Mouse (Mus musculus): ENCODE data around the gene Krtcap2. TPM values are rescaled to one million over a fixed set of nuclear protein-coding genes. Genes with fewer than 3 reads are reported as not detected.
"Not testable (repeated sequence)": the region's sequence is repeated elsewhere in the genome, so short reads cannot be mapped to it uniquely, and the experiment has no call there.

Krtcap2 gene
- total RNA-seq (2021): 10 to 100 TPM; 74.0 to 85.6 TPM
- long read RNA-seq, experiment 1, transcript Krtcap2-201 (5 exons, 1,172 nt): major isoform, 30 of 35 reads
- long read RNA-seq, experiment 1, partial matches to known transcripts: 0 of 35 reads
- long read RNA-seq, experiment 1, other reads (novel, unspliced or antisense): 5 of 35 reads
- long read RNA-seq, experiment 2, transcript Krtcap2-201 (5 exons, 1,172 nt): major isoform, 57 of 65 reads
- long read RNA-seq, experiment 2, partial matches to known transcripts: 2 of 65 reads
- long read RNA-seq, experiment 2, other reads (novel, unspliced or antisense): 6 of 65 reads

DNA sequence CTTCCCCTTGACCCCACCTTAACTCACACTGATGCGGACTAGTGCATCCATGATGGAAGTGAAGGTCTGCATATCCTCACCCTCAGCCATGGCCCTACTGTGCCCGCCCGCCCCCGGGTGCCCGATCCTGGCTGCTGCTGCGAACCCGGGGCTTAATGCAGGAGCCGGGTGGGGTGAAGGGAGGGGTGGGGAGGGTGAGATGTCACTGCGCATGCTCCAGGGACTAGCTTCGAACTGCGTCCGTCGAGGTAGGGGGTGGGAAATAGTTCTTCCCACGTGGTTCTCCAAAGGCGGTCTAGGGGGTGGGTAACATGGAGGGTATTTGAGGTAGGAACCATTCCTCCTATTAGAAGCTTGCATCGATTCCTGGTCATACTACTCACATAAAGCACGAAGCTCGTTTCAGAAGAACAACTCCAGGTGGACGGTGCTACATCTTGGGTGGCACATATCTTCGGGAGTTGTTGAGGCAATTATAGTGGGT lies at the start of gene Krtcap2:
TSS of gene Krtcap2 (plus strand) at position 279 of the 484 bp plus-strand sequence.
- intact Hi-C loops (cut with DNase I; ENCODE audit: low total_unique reads): loop anchor here (5.0 kb wide), 1 partner anchor 57 kb away; no protein-coding TSS in a partner anchor
- no peak for DNase-seq

DNA sequence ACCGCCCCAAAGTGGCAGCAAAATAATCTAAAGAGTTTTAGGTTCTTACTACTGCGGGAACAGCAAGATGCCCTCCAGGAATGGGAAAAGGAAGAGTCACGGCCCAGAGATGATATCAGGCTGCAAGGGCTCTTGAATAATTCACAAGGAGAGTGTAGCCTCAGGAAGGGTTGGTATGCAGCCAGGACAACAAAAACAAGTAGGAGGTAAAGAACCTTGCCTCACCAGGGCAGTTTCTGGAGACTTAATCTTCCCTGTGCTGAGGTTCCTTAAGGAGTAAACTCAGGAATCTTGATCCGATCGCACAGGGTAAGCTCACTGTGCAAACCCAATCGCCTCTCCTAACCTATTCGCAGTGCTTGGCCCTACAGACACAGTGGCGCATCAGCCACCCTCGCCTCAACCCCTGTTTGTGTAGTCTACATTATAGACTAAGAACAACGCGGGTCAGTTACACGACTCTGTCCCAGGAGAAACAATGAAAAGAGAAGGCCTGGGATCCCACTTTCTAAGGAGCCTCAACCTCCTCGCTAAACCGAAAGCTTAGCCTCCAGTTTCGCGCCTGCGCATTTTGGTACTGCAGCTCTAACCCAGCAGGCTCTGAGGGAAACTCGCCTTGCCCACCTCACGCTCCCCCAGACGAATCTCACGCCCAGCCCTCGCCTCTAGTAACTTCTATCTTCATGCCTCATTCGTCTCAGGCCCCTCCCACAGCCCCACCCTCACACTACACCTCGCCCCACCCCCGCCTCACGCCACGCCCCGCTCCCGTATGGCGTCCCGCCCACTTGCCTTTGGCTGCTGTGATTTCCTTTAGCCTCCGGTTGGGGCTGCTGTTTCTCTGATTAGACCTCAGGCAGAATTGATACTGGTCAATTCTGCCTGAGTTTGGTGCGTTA lies 49.5 kb upstream of the Krtcap2 start:
- intact Hi-C loops (cut with DNase I; ENCODE audit: low total_unique reads): no loop called here
- peak; percentile 92 for DNase-seq

DNA sequence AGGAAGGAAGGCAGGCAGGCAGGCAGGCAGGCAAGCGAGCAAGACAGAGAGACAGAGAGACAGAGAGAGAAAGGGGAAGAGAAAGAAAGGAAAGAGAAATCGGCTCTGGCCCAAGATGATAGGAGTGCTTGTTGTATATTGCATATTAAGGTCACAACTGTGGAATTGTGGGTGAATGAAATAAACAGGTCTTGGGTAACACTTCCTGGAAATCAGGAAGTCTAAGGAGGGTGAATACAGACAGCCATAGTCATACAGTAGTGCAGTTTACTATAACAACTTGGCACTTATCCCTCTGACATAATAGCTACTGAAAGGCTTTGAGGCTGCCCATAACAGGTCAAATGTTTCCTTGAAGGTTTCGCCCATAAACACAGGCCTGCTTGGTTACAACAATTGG lies 45.9 kb upstream of the Krtcap2 start:
- no peak for DNase-seq
- intact Hi-C loops (cut with DNase I; ENCODE audit: low total_unique reads): no loop called here

DNA sequence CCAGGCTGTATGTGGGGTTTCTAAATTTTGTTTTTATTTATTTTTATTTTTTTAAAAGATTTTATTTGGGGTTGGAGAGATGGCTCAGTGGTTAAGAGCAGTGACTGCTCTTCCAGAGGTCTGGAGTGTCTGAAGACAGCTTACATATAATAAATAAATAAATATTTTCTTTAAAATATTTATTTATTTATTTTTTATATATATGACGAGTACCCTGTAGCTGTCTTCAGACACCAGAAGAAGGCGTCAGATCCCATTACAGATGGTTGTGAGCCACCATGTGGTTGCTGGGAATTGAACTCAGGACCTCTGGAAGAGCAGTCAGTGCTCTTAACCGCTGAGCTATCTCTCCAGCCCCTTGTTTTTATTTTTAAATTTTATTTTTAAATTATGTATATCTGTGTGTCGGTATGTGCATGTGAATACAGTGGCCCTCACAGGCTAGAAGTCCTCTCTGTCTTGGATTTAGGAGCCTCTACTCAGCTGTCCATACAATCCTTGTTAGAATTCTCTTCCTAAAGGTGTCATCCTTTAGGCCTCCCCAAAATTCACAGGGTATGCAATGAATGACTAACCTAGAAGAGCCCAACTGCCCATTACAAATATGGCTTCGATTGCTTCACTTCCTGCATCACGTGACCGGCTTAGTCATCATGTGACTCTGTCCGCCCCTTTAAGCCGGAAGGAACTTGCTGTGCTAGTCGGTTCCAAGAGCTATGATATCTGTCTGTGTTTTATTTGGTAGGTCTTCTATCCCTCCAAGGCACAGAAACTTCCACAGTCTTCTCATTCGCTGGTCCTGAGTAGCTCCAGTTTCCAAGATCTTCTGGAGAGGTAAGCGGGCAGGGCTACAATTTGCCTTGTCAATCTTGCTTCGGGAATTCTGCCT lies 43.3 kb upstream of the Krtcap2 start, which contains the start of gene Gba:
TSS of gene Gba (plus strand) at position 676 of the 889 bp plus-strand sequence.
- DNase-seq: peak; percentile 77
- intact Hi-C loops (cut with DNase I; ENCODE audit: low total_unique reads): no loop called here

DNA sequence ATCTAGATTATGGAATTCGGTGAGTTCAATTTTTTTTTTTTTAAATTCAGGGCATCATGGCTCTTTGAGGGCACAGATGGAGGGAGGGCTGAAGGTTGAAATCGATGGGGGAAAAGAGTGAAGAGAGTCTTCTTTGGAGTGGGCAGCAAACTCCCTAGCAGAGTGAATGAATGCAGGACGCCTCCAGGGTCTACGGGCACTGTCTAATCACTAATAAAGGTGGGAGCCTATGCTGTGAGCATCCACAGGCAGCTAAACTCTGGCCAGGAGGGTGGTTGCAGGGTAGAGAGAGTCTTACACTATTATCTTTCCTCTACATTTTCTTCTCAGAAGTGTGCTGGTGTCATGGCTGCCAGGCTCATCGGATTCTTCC lies 42.6 kb upstream of the Krtcap2 start:
- intact Hi-C loops (cut with DNase I; ENCODE audit: low total_unique reads): no loop called here
- DNase-seq: no peak

DNA sequence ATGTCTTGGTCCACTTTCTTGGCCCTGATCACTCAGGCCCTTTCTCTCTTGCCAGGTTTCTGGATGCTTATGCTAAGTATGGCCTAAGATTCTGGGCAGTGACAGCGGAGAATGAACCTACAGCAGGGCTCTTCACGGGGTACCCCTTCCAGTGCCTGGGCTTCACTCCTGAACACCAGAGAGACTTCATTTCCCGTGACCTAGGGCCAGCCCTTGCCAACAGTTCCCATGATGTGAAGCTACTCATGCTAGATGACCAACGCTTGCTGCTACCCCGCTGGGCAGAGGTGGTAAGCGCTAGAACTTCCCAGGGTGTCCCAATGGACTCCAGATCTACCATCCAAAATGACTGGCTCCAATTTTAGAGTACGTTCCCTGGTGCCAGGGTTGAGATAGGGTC lies 39.7 kb upstream of the Krtcap2 start:
- intact Hi-C loops (cut with DNase I; ENCODE audit: low total_unique reads): no loop called here
- no peak for DNase-seq

- no peak for DNase-seq
- intact Hi-C loops (cut with DNase I; ENCODE audit: low total_unique reads): no loop called here
Observed at GRCm38 (mm10) chr3:89206695-89207094, 39.1 kb upstream of the Krtcap2 start.

- intact Hi-C loops (cut with DNase I; ENCODE audit: low total_unique reads): no loop called here
- no peak for DNase-seq
Observed at GRCm38 (mm10) chr3:89208075-89208657, 37.6 kb upstream of the Krtcap2 start.

DNA sequence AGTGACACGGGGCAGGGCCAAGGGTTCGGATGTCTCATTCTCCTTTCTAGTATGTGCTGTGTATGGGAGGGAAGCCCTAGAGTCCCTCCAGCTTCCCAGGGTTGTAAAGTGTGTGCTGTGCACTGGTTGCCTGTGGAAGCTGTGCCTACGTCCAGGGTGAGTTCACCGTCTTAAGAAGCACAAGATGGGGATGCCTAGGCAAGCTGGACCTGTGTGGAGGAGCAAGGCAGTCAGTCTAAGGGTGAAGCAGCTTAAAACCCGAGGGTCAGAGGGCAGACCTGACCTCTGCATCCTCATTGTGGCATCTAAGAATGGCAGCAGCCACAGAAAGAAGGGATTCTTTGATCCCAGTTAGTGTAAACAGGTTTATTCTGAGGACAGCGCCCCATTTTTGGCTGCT lies 37.0 kb upstream of the Krtcap2 start:
- DNase-seq: no peak
- intact Hi-C loops (cut with DNase I; ENCODE audit: low total_unique reads): no loop called here

- intact Hi-C loops (cut with DNase I; ENCODE audit: low total_unique reads): no loop called here
- DNase-seq: no peak
Observed at GRCm38 (mm10) chr3:89209731-89210130, 36.0 kb upstream of the Krtcap2 start.

- intact Hi-C loops (cut with DNase I; ENCODE audit: low total_unique reads): no loop called here
- no peak for DNase-seq
Observed at GRCm38 (mm10) chr3:89210162-89210561, 35.6 kb upstream of the Krtcap2 start.

DNA sequence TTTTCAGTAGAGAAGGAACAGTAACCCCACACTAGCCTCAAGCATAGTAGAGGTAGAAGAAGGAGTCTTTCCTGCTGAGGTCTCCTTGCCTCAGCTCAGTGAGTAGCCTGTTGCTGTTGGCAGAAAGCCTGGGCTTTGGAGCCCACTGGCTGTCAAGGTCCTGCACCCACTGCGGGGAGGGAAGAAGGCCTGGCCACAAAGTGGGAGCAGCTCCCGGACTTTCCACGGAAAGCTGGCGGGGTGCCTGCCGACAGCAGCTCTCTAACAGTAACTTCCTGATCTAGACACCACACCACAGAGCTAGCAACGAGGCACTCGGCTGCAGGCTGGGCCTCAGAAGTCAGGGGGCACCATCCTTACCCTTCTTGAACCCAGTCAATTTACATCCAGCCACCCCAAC lies 35.0 kb upstream of the Krtcap2 start:
- DNase-seq: no peak
- intact Hi-C loops (cut with DNase I; ENCODE audit: low total_unique reads): no loop called here

DNA sequence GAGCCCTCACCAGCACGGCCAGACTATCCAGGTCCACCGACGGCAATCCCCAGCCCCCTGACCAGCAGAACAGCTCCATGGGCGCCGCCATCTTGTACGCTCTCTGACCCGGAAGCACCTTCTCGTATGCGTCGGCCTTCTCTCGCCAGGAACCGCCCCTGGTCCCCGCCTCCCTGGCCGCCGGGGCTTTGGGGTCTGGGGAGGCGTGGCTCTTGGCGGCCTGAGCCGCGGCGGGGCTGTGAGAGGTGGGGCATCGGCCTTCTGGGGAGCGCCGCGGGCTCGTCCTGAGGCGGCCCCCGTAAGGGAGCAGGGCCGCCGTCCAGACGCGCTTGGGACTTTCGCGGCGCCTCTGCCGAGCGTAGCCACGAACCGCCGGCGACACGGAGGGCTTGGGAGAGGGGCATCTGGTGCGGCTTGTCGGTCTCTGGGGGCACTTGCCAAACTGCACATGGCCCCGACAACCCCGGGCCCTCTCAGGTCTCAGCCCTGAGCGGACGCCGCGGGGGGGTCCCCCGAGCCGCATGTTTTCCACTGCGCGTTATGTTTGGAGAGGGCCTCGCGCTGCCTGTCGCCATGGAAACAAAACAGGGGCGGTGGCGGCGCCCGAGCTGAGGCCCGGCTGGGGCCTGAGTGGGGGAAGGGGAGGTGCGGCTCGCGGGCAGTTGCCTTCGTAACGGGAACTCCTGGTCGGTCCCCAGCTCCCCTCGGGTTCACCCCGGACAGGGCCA lies 31.8 kb upstream of the Krtcap2 start:
- intact Hi-C loops (cut with DNase I; ENCODE audit: low total_unique reads): no loop called here
- peak; percentile 95 for DNase-seq

DNA sequence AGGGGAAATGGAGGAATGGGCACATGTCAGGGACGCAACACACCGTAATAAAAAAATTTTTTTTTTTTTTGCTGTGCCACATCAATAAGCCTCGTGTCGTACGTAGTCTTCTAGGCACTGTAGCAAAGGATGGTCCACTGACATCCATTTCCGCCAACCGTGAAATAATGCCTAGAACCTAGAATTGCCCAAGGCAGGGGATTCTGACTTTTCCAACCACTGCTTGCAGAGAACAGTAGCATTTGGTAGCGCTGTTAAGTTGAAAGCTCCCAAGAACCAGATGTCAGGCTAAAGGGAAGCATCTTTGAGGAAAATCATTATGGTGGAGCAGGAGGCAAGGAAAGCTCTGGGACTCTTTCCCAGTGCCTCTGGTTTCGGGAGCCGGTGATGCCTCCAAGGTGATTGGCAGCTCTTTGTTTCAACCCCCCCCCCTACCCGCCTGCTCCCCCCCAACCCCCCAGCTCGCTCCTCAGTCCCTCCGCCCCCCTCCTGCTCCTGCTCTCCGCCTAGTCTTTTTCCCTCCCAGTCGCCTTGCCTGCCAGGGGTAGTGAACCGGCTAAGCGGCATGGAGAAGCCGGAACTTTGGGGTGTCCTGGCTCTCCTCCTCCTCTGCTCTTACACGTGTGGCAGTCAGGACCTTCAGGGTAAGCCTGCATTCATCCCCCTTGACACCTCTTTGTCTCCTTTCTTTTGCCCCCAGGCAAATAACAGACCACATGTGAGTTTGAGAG lies 30.9 kb upstream of the Krtcap2 start, which contains the start of gene Thbs3:
TSS of gene Thbs3 (plus strand) at position 500 of the 731 bp plus-strand sequence.
- DNase-seq: peak; percentile 59
- intact Hi-C loops (cut with DNase I; ENCODE audit: low total_unique reads): no loop called here

DNA sequence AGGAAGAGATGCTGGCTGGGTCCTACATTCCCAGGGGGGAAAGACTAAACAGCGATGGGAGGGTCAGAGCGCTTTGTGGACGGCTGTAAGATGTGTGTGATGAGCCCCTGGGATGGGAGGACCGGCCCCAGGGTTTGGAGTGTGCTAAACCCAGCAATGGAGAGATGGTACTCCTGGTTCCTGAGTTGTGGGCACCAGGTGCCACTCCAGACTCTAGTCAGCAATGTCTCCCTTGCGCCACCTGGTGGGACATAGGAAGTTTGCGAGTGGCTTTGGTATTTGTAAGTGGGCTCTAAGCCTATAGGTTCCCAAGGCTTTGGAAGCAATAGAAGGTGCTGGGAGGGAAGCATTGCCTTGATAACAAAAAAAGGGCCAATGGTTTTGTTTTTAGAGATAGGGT lies 29.9 kb upstream of the Krtcap2 start:
- peak; percentile 76 for DNase-seq
- intact Hi-C loops (cut with DNase I; ENCODE audit: low total_unique reads): loop anchor here (2.0 kb wide), 1 partner anchor 127 kb away; no protein-coding TSS in a partner anchor

DNA sequence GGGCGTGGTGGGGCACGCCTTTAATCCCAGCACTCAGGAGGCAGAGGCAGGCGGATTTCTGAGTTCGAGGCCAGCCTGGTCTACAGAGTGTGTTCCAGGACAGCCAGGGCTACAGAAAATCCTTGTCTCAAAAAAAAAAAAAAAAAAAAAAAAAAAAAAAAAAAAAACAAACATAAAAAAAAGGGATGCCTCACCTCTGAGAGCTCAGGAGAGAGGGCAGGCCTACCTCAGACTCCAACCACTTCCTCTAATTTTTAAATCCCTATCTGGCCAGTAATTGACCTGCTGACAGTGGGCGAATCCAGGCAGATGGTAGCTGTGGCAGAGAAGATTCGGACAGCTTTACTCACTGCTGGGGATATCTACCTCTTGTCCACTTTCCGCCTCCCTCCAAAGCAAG lies 29.4 kb upstream of the Krtcap2 start:
- intact Hi-C loops (cut with DNase I; ENCODE audit: low total_unique reads): loop anchor here (2.0 kb wide), 1 partner anchor 128 kb away; no protein-coding TSS in a partner anchor
- DNase-seq: not testable (repeated sequence)

DNA sequence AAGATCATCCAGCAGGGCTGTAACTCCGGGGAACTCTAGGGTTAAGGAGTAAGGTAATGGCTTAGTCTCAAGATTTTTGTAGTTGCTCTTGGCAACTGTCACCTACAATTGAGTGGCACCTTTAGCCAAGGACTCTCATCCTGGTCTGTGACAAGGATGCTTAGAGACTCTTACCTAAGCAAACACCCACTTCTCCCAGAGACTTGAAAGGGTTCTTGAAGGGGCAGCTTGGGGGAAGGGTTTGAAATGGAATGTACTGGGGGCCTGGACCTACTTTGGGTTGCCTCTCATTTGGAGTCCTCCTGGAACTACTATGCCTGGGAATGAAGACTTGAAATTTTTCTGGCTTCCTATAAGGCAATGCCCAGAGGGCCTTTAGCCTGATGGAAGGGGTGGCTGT lies 27.5 kb upstream of the Krtcap2 start:
- intact Hi-C loops (cut with DNase I; ENCODE audit: low total_unique reads): no loop called here
- no peak for DNase-seq

DNA sequence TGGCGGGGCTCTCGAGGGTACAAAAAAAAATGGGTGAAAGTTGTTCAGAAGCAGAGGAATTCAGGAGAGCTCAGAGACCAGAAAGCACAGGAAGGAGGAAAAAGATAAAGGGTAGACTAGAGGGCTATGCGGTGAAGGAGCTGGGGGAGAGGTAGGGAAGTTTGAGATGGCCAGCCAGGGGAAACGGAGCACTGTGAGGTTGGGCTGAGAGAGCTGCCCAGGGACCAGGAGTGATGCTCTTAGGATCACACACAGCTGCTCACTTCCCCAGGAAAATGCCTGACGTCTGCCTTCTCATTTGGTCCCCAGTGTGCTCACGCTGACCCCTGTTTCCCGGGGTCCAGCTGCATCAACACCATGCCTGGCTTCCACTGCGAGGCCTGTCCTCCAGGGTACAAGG lies 26.2 kb upstream of the Krtcap2 start:
- DNase-seq: no peak
- intact Hi-C loops (cut with DNase I; ENCODE audit: low total_unique reads): no loop called here
